Mouse (Mus musculus): ENCODE results near the gene Olfr955. TPM values are rescaled to one million over a fixed set of nuclear protein-coding genes. Genes with fewer than 3 reads are reported as not detected.
A peak's percentile ranks its signal among the peaks of the same experiment; 100 is the strongest.

The Olfr955 gene
- total RNA-seq (2021), result not detected

DNA sequence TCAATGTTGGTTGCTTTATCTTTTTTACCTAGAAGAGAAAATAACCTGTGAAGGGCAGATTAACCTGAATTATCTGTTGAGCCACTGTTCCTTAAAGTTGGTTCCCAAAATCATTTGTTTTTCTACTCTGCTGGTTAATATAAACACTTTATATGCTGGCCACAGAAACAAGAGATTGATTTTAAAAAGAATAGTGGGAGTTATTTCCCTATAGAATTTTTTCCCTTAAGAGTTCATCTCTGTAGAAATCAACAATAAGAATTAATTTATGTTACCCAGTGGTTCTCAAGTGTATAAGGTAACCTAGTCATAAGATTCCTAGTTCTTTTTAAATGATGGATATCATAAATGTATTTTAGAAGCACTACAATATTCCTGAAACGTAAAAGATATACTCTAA, at the start of gene Olfr955:
Olfr955 (minus strand) TSS at position 101 of the 400 bp plus-strand sequence.
- no peak for DNase-seq (ENCODE audit: low spot score in 2 of 2)
- intact Hi-C loops (cut with DNase I), result loop anchor here (2.0 kb wide), 1 partner anchor 43 kb away; no protein-coding TSS in a partner anchor

DNA sequence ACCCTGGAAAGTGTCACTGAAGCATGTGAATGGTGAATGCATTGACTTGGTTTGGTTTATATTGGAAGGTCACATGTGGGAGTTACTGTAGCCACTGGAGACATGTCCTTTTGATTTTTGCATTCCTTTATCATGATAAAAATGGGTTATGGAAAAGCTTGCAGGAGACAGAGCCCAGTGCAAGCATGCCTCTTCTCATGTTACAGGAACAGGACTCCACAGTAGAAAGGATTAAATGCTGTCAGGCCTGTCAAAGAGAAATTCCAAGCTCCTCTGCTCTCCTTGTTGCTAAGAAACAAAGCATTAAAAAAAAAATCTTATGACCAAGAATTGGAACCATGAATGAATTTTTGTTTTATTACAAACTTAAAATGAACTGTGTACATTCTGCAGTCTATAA, 46.9 kb upstream of the Olfr955 start:
- DNase-seq (ENCODE audit: low spot score in 2 of 2), result no peak
- intact Hi-C loops (cut with DNase I), result no loop called here

GRCm38 (mm10) chr9:39515531-39515930, 43.8 kb upstream of the Olfr955 start, which contains the start of gene Olfr957:
Gene Olfr957, minus strand, starts transcription at chr9:39515809.
- no peak for DNase-seq (ENCODE audit: low spot score in 2 of 2)
- intact Hi-C loops (cut with DNase I), result no loop called here

DNA sequence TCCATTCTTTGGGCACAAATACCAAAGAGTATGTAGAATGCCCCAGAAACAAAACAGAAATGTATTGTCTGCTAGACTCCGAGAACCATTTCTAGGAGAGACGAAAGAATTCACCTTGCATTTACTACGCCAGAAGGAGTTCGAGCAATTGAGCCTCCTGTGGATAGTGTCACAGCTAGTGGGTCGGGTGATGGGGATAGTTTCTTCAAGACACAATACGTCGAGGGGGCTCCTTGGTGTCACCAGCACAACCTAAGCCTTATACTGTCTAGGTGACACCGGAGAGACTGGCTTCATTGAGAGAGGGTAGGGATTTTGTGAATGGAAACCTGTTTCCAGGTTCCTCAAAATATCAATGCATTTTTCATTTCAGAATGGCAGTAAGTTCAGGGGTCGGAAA, 37.7 kb upstream of the Olfr955 start:
- no peak for DNase-seq (ENCODE audit: low spot score in 2 of 2)
- intact Hi-C loops (cut with DNase I), result loop anchor here (1.0 kb wide), 1 partner anchor 104 kb away; no protein-coding TSS in a partner anchor

DNA sequence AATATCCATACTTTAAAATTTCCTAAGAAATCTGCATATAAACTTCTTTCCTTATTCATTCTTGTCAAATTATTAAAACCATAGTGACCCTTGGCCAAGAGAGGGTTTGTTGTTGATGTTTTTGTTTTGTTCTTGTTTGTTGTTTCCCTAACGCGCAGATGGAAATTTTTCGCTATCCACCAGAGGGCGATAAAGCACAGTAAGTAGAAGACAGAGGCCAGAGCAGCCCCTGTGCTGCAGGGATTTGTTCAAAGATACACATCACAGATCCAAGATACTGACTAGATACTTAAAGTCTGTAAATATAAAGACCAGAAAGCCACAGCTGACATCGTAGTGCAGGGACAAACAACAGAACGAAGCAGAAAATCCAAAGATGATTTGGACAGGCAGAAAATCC, 37.3 kb upstream of the Olfr955 start:
- intact Hi-C loops (cut with DNase I), result loop anchor here (1.0 kb wide), 1 partner anchor 104 kb away; no protein-coding TSS in a partner anchor
- peak; percentile 5 to 49 for DNase-seq (ENCODE audit: low spot score in 2 of 2)

DNA sequence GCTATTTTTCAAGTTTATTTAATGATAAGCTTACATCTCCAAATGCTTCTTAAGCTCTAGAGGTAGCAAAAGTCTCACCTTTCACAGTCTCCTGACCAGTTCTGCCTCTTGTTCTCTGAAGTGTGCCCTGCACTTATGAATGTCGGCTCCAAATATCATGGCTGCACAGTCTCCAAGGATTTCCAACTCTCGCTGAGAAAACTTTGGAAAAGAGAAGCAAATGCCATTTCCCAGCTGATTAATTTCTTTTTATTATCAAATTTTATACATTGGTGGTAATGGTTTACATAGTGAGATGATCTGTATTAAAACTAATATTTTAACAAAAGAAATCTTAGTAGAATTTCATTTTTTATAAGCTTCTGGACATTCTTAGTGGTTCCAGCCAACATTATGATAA, 22.2 kb upstream of the Olfr955 start, which contains the start of gene Olfr44:
Olfr44 (minus strand) TSS at position 101 of the 400 bp plus-strand sequence.
- intact Hi-C loops (cut with DNase I), result no loop called here
- no peak for DNase-seq (ENCODE audit: low spot score in 2 of 2)

- DNase-seq (ENCODE audit: low spot score in 2 of 2), result no peak
- intact Hi-C loops (cut with DNase I), result no loop called here
Measured at GRCm38 (mm10) chr9:39456401-39456800, 15.3 kb downstream of the Olfr955 start, which contains the start of gene Olfr954. Gene Olfr954, plus strand, starts transcription at chr9:39456701.

DNA sequence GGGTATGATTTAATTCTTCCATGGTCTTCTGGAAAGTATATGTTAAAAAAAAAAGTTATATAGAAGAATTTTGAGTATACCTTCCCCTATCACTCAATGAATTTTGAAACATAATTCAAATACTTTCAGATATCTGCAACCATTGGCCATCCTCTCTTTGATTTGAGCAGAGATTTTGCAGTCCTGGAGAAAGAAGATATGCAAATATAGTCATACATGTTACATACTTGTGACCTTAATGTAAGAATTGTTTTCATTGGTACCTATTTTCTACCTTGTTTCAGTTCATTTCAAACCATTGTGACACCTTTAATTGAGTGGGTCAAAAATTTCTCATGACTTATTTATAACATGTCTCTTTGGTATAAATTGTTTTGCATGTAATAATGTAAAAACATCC, 44.7 kb downstream of the Olfr955 start, which contains the start of gene Olfr952:
Olfr952 (minus strand) TSS at position 101 of the 400 bp plus-strand sequence.
- intact Hi-C loops (cut with DNase I), result no loop called here
- no peak for DNase-seq (ENCODE audit: low spot score in 2 of 2)

Other genes with a start within 250 kb of the Olfr955 start
- not detected for gene Olfr1537, start 221.9 kb downstream of the Olfr955 start, total RNA-seq (2021)
- not detected for gene Olfr945, start 195.1 kb downstream of the Olfr955 start, total RNA-seq (2021)
- not detected for gene Olfr948, start 145.9 kb downstream of the Olfr955 start, total RNA-seq (2021)
- not detected for gene Olfr951, start 84.5 kb downstream of the Olfr955 start, total RNA-seq (2021)
- gene Olfr952, start 44.8 kb downstream of the Olfr955 start, total RNA-seq (2021), result not detected
- gene Olfr954, start 15.2 kb downstream of the Olfr955 start, total RNA-seq (2021), result not detected
- not detected for gene Olfr44, start 22.1 kb upstream of the Olfr955 start, total RNA-seq (2021)
- not detected for gene Olfr957, start 43.9 kb upstream of the Olfr955 start, total RNA-seq (2021)
- not detected for gene Olfr958, start 82.1 kb upstream of the Olfr955 start, total RNA-seq (2021)
- gene Olfr959, start 103.6 kb upstream of the Olfr955 start, total RNA-seq (2021), result not detected
- gene AW551984, start 132.5 kb upstream of the Olfr955 start, total RNA-seq (2021), result 1 to 10 TPM; 3.3 to 7.3 TPM
- gene Olfr148, start 138.7 kb upstream of the Olfr955 start, total RNA-seq (2021), result not detected
- not detected for gene Olfr960, start 149.4 kb upstream of the Olfr955 start, total RNA-seq (2021)
- gene Olfr961, start 173.1 kb upstream of the Olfr955 start, total RNA-seq (2021), result not detected
- not detected for gene Olfr963, start 195.3 kb upstream of the Olfr955 start, total RNA-seq (2021)
- not detected for gene Olfr149, start 235.2 kb upstream of the Olfr955 start, total RNA-seq (2021)
- gene Olfr965, start 239.4 kb upstream of the Olfr955 start, total RNA-seq (2021), result not detected